20 mouse cellular contexts compared by ENCODE assay signal in the genomic region with DNA sequence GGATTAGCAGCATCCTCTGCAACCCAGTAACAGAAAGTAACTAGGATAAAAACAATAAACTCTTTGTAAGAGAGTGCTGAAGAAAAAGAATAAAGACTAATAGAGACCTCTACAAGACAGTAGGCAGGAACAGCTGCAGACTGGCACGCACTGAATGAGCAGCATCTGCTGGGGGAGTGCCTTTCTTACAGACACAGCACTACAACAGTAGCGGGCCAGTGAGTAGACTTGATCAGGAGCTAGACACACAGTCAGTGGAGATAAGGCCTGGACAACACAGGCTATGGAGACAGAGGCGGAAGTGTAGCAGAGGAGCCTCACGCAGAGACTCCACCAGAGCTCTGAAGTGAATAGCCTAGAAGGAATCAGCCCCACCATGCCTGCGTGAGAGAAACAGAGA. TPM values are rescaled to one million over a fixed set of nuclear protein-coding genes. Genes with fewer than 3 reads are reported as not detected.
DNase-seq lines count a peak whose midpoint lies in the region; ATAC-seq and TF ChIP-seq lines count a peak whose summit lies in the region.
"Had no signal": no experiment of that assay in that cellular context is flagged by ENCODE, and none has a peak within 500 bp of the region (broad histone marks: within the 10 kb centered on the region; RNA-seq: fewer than 3 reads in every experiment).

No protein-coding gene starts in this region.

- no peak overlapping the region for H3K4me2 ChIP-seq in embryonic facial prominence, embryonic 12.5 days (replicated peaks)
- H3K4me2 ChIP-seq in limb, embryonic 12.5 days, result no peak overlapping the region
- H3K4me2 ChIP-seq in limb, embryonic 14.5 days (replicated peaks; ENCODE audit: low read depth, low read length, severe bottlenecking), result no peak overlapping the region

- no peaks in the 10 kb centered on the region for H3K4me1 ChIP-seq in embryonic facial prominence, embryonic 12.5 days
- no peaks in the 10 kb centered on the region for H3K4me1 ChIP-seq in embryonic facial prominence, embryonic 10.5 days
- no peaks in the 10 kb centered on the region for H3K4me1 ChIP-seq in limb, embryonic 12.5 days (replicated peaks)
- H3K4me1 ChIP-seq in limb, embryonic 10.5 days, result no peaks in the 10 kb centered on the region
- H3K4me1 ChIP-seq in limb, embryonic 14.5 days (ENCODE audit: control insufficient read depth, insufficient read depth, low read length), result no peaks in the 10 kb centered on the region

- no peaks in the 10 kb centered on the region for H3K27me3 ChIP-seq in embryonic facial prominence, embryonic 12.5 days
- no peaks in the 10 kb centered on the region for H3K27me3 ChIP-seq in embryonic facial prominence, embryonic 10.5 days (replicated peaks; ENCODE audit: low read depth, poor library complexity, severe bottlenecking)
- no peaks in the 10 kb centered on the region for H3K27me3 ChIP-seq in limb, embryonic 12.5 days
- H3K27me3 ChIP-seq in limb, embryonic 10.5 days (ENCODE audit: low read depth, poor library complexity, severe bottlenecking), result no peaks in the 10 kb centered on the region
- H3K27me3 ChIP-seq in limb, embryonic 14.5 days (ENCODE audit: control insufficient read depth, insufficient read depth, low read length), result no peaks in the 10 kb centered on the region

- WGBS in embryonic facial prominence, embryonic 12.5 days, result 77% methylated on average over 5 of the region's 5 CpGs
- WGBS in embryonic facial prominence, embryonic 10.5 days, result 74% methylated on average over 5 of the region's 5 CpGs
- WGBS in limb, embryonic 12.5 days, result 93% methylated on average over 5 of the region's 5 CpGs
- WGBS in limb, embryonic 10.5 days, result 90% methylated on average over 5 of the region's 5 CpGs
- 82% methylated on average over 5 of the region's 5 CpGs for WGBS in limb, embryonic 14.5 days

- no peak for TF ChIP-seq POLR2A in brain, embryonic 14.5 days (IDR thresholded peaks at IDR 0.05; ENCODE audit: borderline replicate concordance, extremely low read depth, insufficient read depth, insufficient read length, poor library complexity, severe bottlenecking)
- no peak for TF ChIP-seq POLR2A in limb, embryonic 14.5 days (IDR thresholded peaks at IDR 0.05; ENCODE audit: borderline replicate concordance, extremely low read depth, insufficient read depth, insufficient read length)

- no peak for DNase-seq in embryonic facial prominence, embryonic 10.5 days (ENCODE audit: low spot score)
- DNase-seq in limb, embryonic 10.5 days (ENCODE audit: low spot score), result no peak
- peak; percentile 61 for DNase-seq in brain, embryonic 14.5 days (ENCODE audit: low read depth)
- peak; percentile 29 for DNase-seq in limb, embryonic 14.5 days (ENCODE audit: low spot score)
- DNase-seq in gastrocnemius, adult 8-10 months (ENCODE audit: low spot score in 2 of 2), result no peak
- no peak for DNase-seq in right cerebral cortex, postnatal 25 days
- DNase-seq: cerebellum, postnatal 14 days; heart, postnatal 36 days; kidney, adult 18-20 months; kidney, postnatal 36 days; layer of hippocampus, postnatal 36 days; right cerebral cortex, adult 18-20 months had no signal

- H3K36me3 ChIP-seq in embryonic facial prominence, embryonic 12.5 days, result no peaks in the 10 kb centered on the region; the same call in 1 of the 2 replicates
- H3K36me3 ChIP-seq in embryonic facial prominence, embryonic 10.5 days (replicated peaks), result peaks cover 38% of the 10 kb centered on the region
- H3K36me3 ChIP-seq in limb, embryonic 12.5 days, result peaks cover 25% of the 10 kb centered on the region; the same call in 1 of the 2 replicates
- H3K36me3 ChIP-seq in limb, embryonic 10.5 days, result peaks cover 43% of the 10 kb centered on the region
- peaks cover 21% of the 10 kb centered on the region for H3K36me3 ChIP-seq in limb, embryonic 14.5 days (ENCODE audit: control insufficient read depth, insufficient read depth, low read length)

- 0 out of 2 replicates have a peak overlapping the region, but pooled peaks have one; percentile 57 for H3K27ac ChIP-seq in embryonic facial prominence, embryonic 12.5 days
- H3K27ac ChIP-seq in embryonic facial prominence, embryonic 10.5 days (replicated peaks), result no peak overlapping the region
- peak overlapping the region; percentile 17; the same call in 1 of the 2 replicates for H3K27ac ChIP-seq in limb, embryonic 12.5 days
- H3K27ac ChIP-seq in limb, embryonic 10.5 days, result no peak overlapping the region
- no peak overlapping the region; the same call in 1 of the 2 replicates for H3K27ac ChIP-seq in limb, embryonic 14.5 days (replicated peaks; ENCODE audit: low read depth, low read length)

- no peak for TF ChIP-seq CTCF in brain, embryonic 14.5 days (IDR thresholded peaks at IDR 0.05; ENCODE audit: borderline replicate concordance, extremely low read depth, insufficient read depth, insufficient read length)

- H3K9ac ChIP-seq in embryonic facial prominence, embryonic 12.5 days, result no peak overlapping the region
- no peak overlapping the region for H3K9ac ChIP-seq in limb, embryonic 12.5 days (replicated peaks)
- no peak overlapping the region for H3K9ac ChIP-seq in limb, embryonic 14.5 days (ENCODE audit: low read depth, low read length, severe bottlenecking)

- no peak for ATAC-seq in embryonic facial prominence, embryonic 12.5 days (ENCODE audit: insufficient number of reproducible peaks, insufficient read depth, low FRiP score, low TSS enrichment)
- no peak for ATAC-seq in limb, embryonic 12.5 days (ENCODE audit: insufficient number of reproducible peaks, insufficient read depth, low FRiP score, low TSS enrichment, low read depth)
- ATAC-seq in limb, embryonic 14.5 days (ENCODE audit: low FRiP score, low read depth), result 0 out of 2 replicates have a peak, but pooled peaks have one; percentile 30

- no peaks in the 10 kb centered on the region for H3K9me3 ChIP-seq in embryonic facial prominence, embryonic 12.5 days
- no peaks in the 10 kb centered on the region for H3K9me3 ChIP-seq in embryonic facial prominence, embryonic 10.5 days
- no peaks in the 10 kb centered on the region for H3K9me3 ChIP-seq in limb, embryonic 12.5 days
- no peaks in the 10 kb centered on the region for H3K9me3 ChIP-seq in limb, embryonic 10.5 days (replicated peaks)
- no peaks in the 10 kb centered on the region for H3K9me3 ChIP-seq in limb, embryonic 14.5 days (ENCODE audit: control insufficient read depth, low read length)

- no peak overlapping the region for H3K4me3 ChIP-seq in embryonic facial prominence, embryonic 12.5 days
- no peak overlapping the region for H3K4me3 ChIP-seq in embryonic facial prominence, embryonic 10.5 days
- H3K4me3 ChIP-seq in limb, embryonic 12.5 days (replicated peaks), result no peak overlapping the region
- H3K4me3 ChIP-seq in limb, embryonic 10.5 days, result no peak overlapping the region
- no peak overlapping the region for H3K4me3 ChIP-seq in limb, embryonic 14.5 days (replicated peaks; ENCODE audit: low read length)

RNA-seq across cellular contexts. Expression of a gene that starts 16.8 kb away (rescaled TPM):
- polyA plus RNA-seq in embryonic facial prominence, embryonic 12.5 days (2016; fragmentation: Nextera tagmentation; extraction: Ambion mirVana), result 45.8 and 54.4 TPM in 2 replicates
- 42.6 and 50.2 TPM in 2 replicates for polyA plus RNA-seq in embryonic facial prominence, embryonic 10.5 days (2016; fragmentation: Nextera tagmentation; extraction: Ambion mirVana)
- polyA plus RNA-seq in limb, embryonic 12.5 days (2016; fragmentation: Nextera tagmentation; extraction: Ambion mirVana), result 50.4 and 57.2 TPM in 2 replicates
- polyA plus RNA-seq in limb, embryonic 10.5 days (2016; fragmentation: Nextera tagmentation; extraction: Ambion mirVana), result 50.7 and 53.3 TPM in 2 replicates
- polyA plus RNA-seq in brain, embryonic 14.5 days (2012; rRNA removed), result 38.1 and 50.0 TPM in 2 replicates
- polyA plus RNA-seq in limb, embryonic 14.5 days (2012; rRNA removed), result 41.3 and 52.9 TPM in 2 replicates
- 54.7 and 63.5 TPM in 2 replicates for polyA plus RNA-seq in limb, embryonic 14.5 days (2014; fragmentation: Nextera tagmentation; extraction: Ambion mirVana)
- 10 to 100 TPM; 20.4 to 26.0 (median 23.4) TPM for total RNA-seq in gastrocnemius, adult 8-10 months (2022)

RNA-seq across cellular contexts. Expression of a gene that starts 23.2 kb away (rescaled TPM):
- 83.2 and 86.0 TPM in 2 replicates for polyA plus RNA-seq in embryonic facial prominence, embryonic 12.5 days (2016; fragmentation: Nextera tagmentation; extraction: Ambion mirVana)
- polyA plus RNA-seq in embryonic facial prominence, embryonic 10.5 days (2016; fragmentation: Nextera tagmentation; extraction: Ambion mirVana), result 56.2 and 58.9 TPM in 2 replicates
- 76.7 and 83.8 TPM in 2 replicates for polyA plus RNA-seq in limb, embryonic 12.5 days (2016; fragmentation: Nextera tagmentation; extraction: Ambion mirVana)
- polyA plus RNA-seq in limb, embryonic 10.5 days (2016; fragmentation: Nextera tagmentation; extraction: Ambion mirVana), result 58.5 and 59.4 TPM in 2 replicates
- 79.3 and 82.9 TPM in 2 replicates for polyA plus RNA-seq in brain, embryonic 14.5 days (2012; rRNA removed)
- polyA plus RNA-seq in limb, embryonic 14.5 days (2012; rRNA removed), result 48.1 and 62.1 TPM in 2 replicates
- polyA plus RNA-seq in limb, embryonic 14.5 days (2014; fragmentation: Nextera tagmentation; extraction: Ambion mirVana), result 86.3 and 92.2 TPM in 2 replicates
- 100 to 1,000 TPM; 148 to 159 (median 152) TPM for total RNA-seq in gastrocnemius, adult 8-10 months (2022)

RNA-seq across cellular contexts. Expression of a gene that starts 43.3 kb away (rescaled TPM):
- polyA plus RNA-seq in embryonic facial prominence, embryonic 12.5 days (2016; fragmentation: Nextera tagmentation; extraction: Ambion mirVana), result 119 and 122 TPM in 2 replicates
- 127 and 130 TPM in 2 replicates for polyA plus RNA-seq in embryonic facial prominence, embryonic 10.5 days (2016; fragmentation: Nextera tagmentation; extraction: Ambion mirVana)
- 113 and 114 TPM in 2 replicates for polyA plus RNA-seq in limb, embryonic 12.5 days (2016; fragmentation: Nextera tagmentation; extraction: Ambion mirVana)
- 111 TPM in 2 replicates for polyA plus RNA-seq in limb, embryonic 10.5 days (2016; fragmentation: Nextera tagmentation; extraction: Ambion mirVana)
- 59.7 and 63.1 TPM in 2 replicates for polyA plus RNA-seq in brain, embryonic 14.5 days (2012; rRNA removed)
- 38.8 and 46.8 TPM in 2 replicates for polyA plus RNA-seq in limb, embryonic 14.5 days (2012; rRNA removed)
- polyA plus RNA-seq in limb, embryonic 14.5 days (2014; fragmentation: Nextera tagmentation; extraction: Ambion mirVana), result 103 TPM in 2 replicates
- total RNA-seq in gastrocnemius, adult 8-10 months (2022), result 10 to 100 TPM; 23.0 to 26.0 (median 24.4) TPM

RNA-seq across cellular contexts. Expression of a gene that starts 49.5 kb away (rescaled TPM):
- not detected in 2 replicates for polyA plus RNA-seq in embryonic facial prominence, embryonic 12.5 days (2016; fragmentation: Nextera tagmentation; extraction: Ambion mirVana)
- not detected in 2 replicates for polyA plus RNA-seq in embryonic facial prominence, embryonic 10.5 days (2016; fragmentation: Nextera tagmentation; extraction: Ambion mirVana)
- not detected in 2 replicates for polyA plus RNA-seq in limb, embryonic 12.5 days (2016; fragmentation: Nextera tagmentation; extraction: Ambion mirVana)
- not detected in 2 replicates for polyA plus RNA-seq in limb, embryonic 10.5 days (2016; fragmentation: Nextera tagmentation; extraction: Ambion mirVana)
- polyA plus RNA-seq in brain, embryonic 14.5 days (2012; rRNA removed), result not detected in 2 replicates
- polyA plus RNA-seq in limb, embryonic 14.5 days (2012; rRNA removed), result not detected in 2 replicates
- polyA plus RNA-seq in limb, embryonic 14.5 days (2014; fragmentation: Nextera tagmentation; extraction: Ambion mirVana), result not detected in 2 replicates
- not detected for total RNA-seq in gastrocnemius, adult 8-10 months (2022)
- total RNA-seq: adrenal gland, adult 18-20 months; heart, postnatal 36 days; layer of hippocampus, postnatal 36 days; neutrophil, adult 5-6 weeks had no signal
- polyA plus RNA-seq: gonadal fat pad, adult 2 months; limb, embryonic 11.5 days; spleen, adult 2 months; urinary bladder, adult 2 months had no signal

RNA-seq across cellular contexts. Expression of a gene that starts 52.7 kb away (rescaled TPM):
- 15.8 and 16.0 TPM in 2 replicates for polyA plus RNA-seq in embryonic facial prominence, embryonic 12.5 days (2016; fragmentation: Nextera tagmentation; extraction: Ambion mirVana)
- polyA plus RNA-seq in embryonic facial prominence, embryonic 10.5 days (2016; fragmentation: Nextera tagmentation; extraction: Ambion mirVana), result 10.7 and 12.2 TPM in 2 replicates
- polyA plus RNA-seq in limb, embryonic 12.5 days (2016; fragmentation: Nextera tagmentation; extraction: Ambion mirVana), result 16.1 and 16.9 TPM in 2 replicates
- 9.2 and 9.9 TPM in 2 replicates for polyA plus RNA-seq in limb, embryonic 10.5 days (2016; fragmentation: Nextera tagmentation; extraction: Ambion mirVana)
- 16.7 and 19.0 TPM in 2 replicates for polyA plus RNA-seq in brain, embryonic 14.5 days (2012; rRNA removed)
- 49.0 and 56.7 TPM in 2 replicates for polyA plus RNA-seq in limb, embryonic 14.5 days (2012; rRNA removed)
- 21.2 and 26.6 TPM in 2 replicates for polyA plus RNA-seq in limb, embryonic 14.5 days (2014; fragmentation: Nextera tagmentation; extraction: Ambion mirVana)
- 1 to 10 TPM; 3.5 to 5.0 (median 4.4) TPM for total RNA-seq in gastrocnemius, adult 8-10 months (2022)

Comparison
In these comparisons a context has a peak if more than half of its experiments do, and no peak if none do; other contexts are left out.
1. H3K27ac ChIP-seq: peak in embryonic facial prominence, embryonic 12.5 days (single experiment) and limb, embryonic 12.5 days (single experiment); none in embryonic facial prominence, embryonic 10.5 days (single experiment), limb, embryonic 10.5 days (single experiment) and limb, embryonic 14.5 days (single experiment).
2. DNase-seq: peak in brain, embryonic 14.5 days (single experiment) and limb, embryonic 14.5 days (single experiment); none in embryonic facial prominence, embryonic 10.5 days (single experiment), limb, embryonic 10.5 days (single experiment), gastrocnemius, adult 8-10 months (0 of 2) and right cerebral cortex, postnatal 25 days (single experiment).